Mouse (Mus musculus) midbrain, postnatal 0 days (tissue): ENCODE data around the gene Foxp1. TPM values are rescaled to one million over a fixed set of nuclear protein-coding genes. Genes with fewer than 3 reads are reported as not detected.

Experiments
- ATAC-seq: fragments of 200-750 bp; cut with Nextera tagmentation; 2 replicates; pipeline ENCODE4 v1.8.0; 2017; ENCODE audit warnings: moderate number of reproducible peaks, mild to moderate bottlenecking, moderate TSS enrichment, moderate library complexity; ENCODE audit not compliant: low FRiP score
- DNase-seq: peaks from one replicate; pipeline ENCODE4 v3.0.0-alpha.2; 2015; ENCODE audit warnings: low spot score
- H3K27ac ChIP-seq: fragments of 300-500 bp; sonication (generic); 2 replicates; pipeline ENCODE4 v1.5.1; 2014; ENCODE audit warnings: low read depth, mild to moderate bottlenecking, low read length, mixed read lengths
- H3K27me3 ChIP-seq: fragments of 300-500 bp; sonication (generic); 2 replicates; pipeline ENCODE4 v1.6.1; 2014; ENCODE audit warnings: low read length, control low read depth, mixed read lengths; ENCODE audit not compliant: insufficient read depth
- H3K36me3 ChIP-seq: fragments of 300-500 bp; sonication (generic); 2 replicates; pipeline ENCODE4 v1.6.1; 2014; ENCODE audit warnings: low read length, control low read depth, mixed read lengths; ENCODE audit not compliant: insufficient read depth
- H3K4me1 ChIP-seq: fragments of 300-500 bp; sonication (generic); 2 replicates; pipeline ENCODE4 v1.6.1; 2014; ENCODE audit warnings: mild to moderate bottlenecking, control low read depth, antibody characterized with exemption, low read length, mixed read lengths; ENCODE audit not compliant: insufficient read depth
- H3K4me2 ChIP-seq: fragments of 300-500 bp; sonication (generic); 2 replicates; pipeline ENCODE4 v1.6.1; 2014; ENCODE audit warnings: low read depth, mild to moderate bottlenecking, low read length, mixed read lengths; ENCODE audit not compliant: poor library complexity, severe bottlenecking
- H3K4me3 ChIP-seq: fragments of 300-500 bp; sonication (generic); 2 replicates; pipeline ENCODE4 v1.5.1; 2014; ENCODE audit warnings: low read depth, mild to moderate bottlenecking, low read length, moderate library complexity
- H3K9ac ChIP-seq: fragments of 300-500 bp; sonication (generic); replicated peaks from 2 replicates; pipeline ENCODE4 v1.6.1; 2014; ENCODE audit warnings: mild to moderate bottlenecking, low read length, moderate library complexity, mixed read lengths; ENCODE audit not compliant: poor library complexity, severe bottlenecking
- H3K9me3 ChIP-seq: fragments of 300-500 bp; sonication (generic); 2 replicates; pipeline ENCODE4 v1.6.1; 2016; ENCODE audit warnings: low read length, control low read depth
- CTCF ChIP-seq: IDR thresholded peaks from 2 replicates; pipeline ENCODE4 v1.5.1; 2016; ENCODE audit warnings: antibody characterized with exemption, mild to moderate bottlenecking
- WGBS: fragments of 180-500 bp; shearing (Covaris S2); extraction: QIAGEN DNeasy Blood & Tissue Kit; methylation state at CpG from one replicate; pipeline ENCODE4 v1.1.7; 2014; 5-methylcytosine and 5-hydroxymethylcytosine counted together
- polyA plus RNA-seq: library from polyadenylated mRNA; unstranded; fragments of >200 nt; fragmentation: Nextera tagmentation; extraction: Ambion mirVana; gene quantifications from 2 replicates; pipeline ENCODE4 v1.2.1, GENCODE M21; 2015
- total RNA-seq: library from RNA; depleted of rRNA; stranded (reverse); fragments of >200 nt; gene quantifications from 2 replicates; pipeline ENCODE4 v1.2.3, GENCODE M21; 2014

Gene Foxp1
- total and polyA plus RNA-seq, 2 experiments from 2014 or later, result 71.1 to 74.3 TPM

GRCm38 (mm10) chr6:99024588-99024987 lies 497.9 kb downstream of the Foxp1 start:
- Histone ChIP-seq H3K9me3 (no peaks in the 10 kb centered on the region), H3K9ac (no peak overlapping the region), H3K4me3 (peak overlapping the region; percentile 3; the same call in 1 of the 2 replicates), H3K36me3 (no peaks in the 10 kb centered on the region), H3K27me3 (no peaks in the 10 kb centered on the region), H3K4me1 (no peaks in the 10 kb centered on the region), H3K27ac (no peak overlapping the region), H3K4me2 (peak overlapping the region; percentile 25; the same call in 1 of the 2 replicates)
- WGBS, result 33% methylated on average over 9 of the region's 9 CpGs
- ATAC-seq, result no peak
- TF ChIP-seq CTCF, result no peak
- DNase-seq, result no peak

GRCm38 (mm10) chr6:99020570-99021444 lies 501.7 kb downstream of the Foxp1 start:
- no peak overlapping the region for H3K4me3 ChIP-seq
- H3K9me3 ChIP-seq, result no peaks in the 10 kb centered on the region
- DNase-seq (no peak), ATAC-seq (no peak)
- no peaks in the 10 kb centered on the region for H3K4me1 ChIP-seq
- no peaks in the 10 kb centered on the region for H3K36me3 ChIP-seq
- H3K27me3 ChIP-seq, result no peaks in the 10 kb centered on the region
- no peak overlapping the region for H3K27ac ChIP-seq
- no peak overlapping the region for H3K9ac ChIP-seq
- TF ChIP-seq CTCF, result no peak
- no peak overlapping the region for H3K4me2 ChIP-seq
- WGBS, result 67% methylated on average over 12 of the region's 12 CpGs

- no peak for TF ChIP-seq CTCF
- Histone ChIP-seq H3K4me3 (no peak overlapping the region), H3K27ac (no peak overlapping the region)
These were observed 502.8 kb downstream of the Foxp1 start for GRCm38 (mm10) chr6:99019716-99020115.

GRCm38 (mm10) chr6:99019266-99019665 lies 503.3 kb downstream of the Foxp1 start:
- Histone ChIP-seq H3K27me3 (no peaks in the 10 kb centered on the region), H3K36me3 (no peaks in the 10 kb centered on the region), H3K4me2 (no peak overlapping the region), H3K4me3 (no peak overlapping the region), H3K9ac (no peak overlapping the region), H3K4me1 (no peaks in the 10 kb centered on the region), H3K27ac (no peak overlapping the region), H3K9me3 (no peaks in the 10 kb centered on the region)
- no peak for DNase-seq
- 58% methylated on average over 9 of the region's 9 CpGs for WGBS
- TF ChIP-seq CTCF, result no peak
- no peak for ATAC-seq

More at GRCm38 (mm10) chr6:99019716-99020115, 502.8 kb downstream of the Foxp1 start:
- Histone ChIP-seq H3K9me3 (no peaks in the 10 kb centered on the region), H3K36me3 (no peaks in the 10 kb centered on the region), H3K4me2 (no peak overlapping the region), H3K9ac (no peak overlapping the region), H3K4me1 (no peaks in the 10 kb centered on the region), H3K27me3 (no peaks in the 10 kb centered on the region)
- DNase-seq (no peak), ATAC-seq (no peak)
- 78% methylated on average over 8 of the region's 8 CpGs for WGBS

GRCm38 (mm10) chr6:99013866-99014502 lies 508.5 kb downstream of the Foxp1 start:
- ATAC-seq, result no peak
- Histone ChIP-seq H3K27ac (no peak overlapping the region), H3K4me1 (no peaks in the 10 kb centered on the region), H3K36me3 (no peaks in the 10 kb centered on the region), H3K9me3 (no peaks in the 10 kb centered on the region), H3K27me3 (no peaks in the 10 kb centered on the region), H3K4me3 (no peak overlapping the region), H3K4me2 (no peak overlapping the region; the same call in 1 of the 2 replicates), H3K9ac (no peak overlapping the region)
- WGBS, result 29% methylated on average over 16 of the region's 16 CpGs
- TF ChIP-seq CTCF, result no peak
- no peak for DNase-seq
